Mouse (Mus musculus) testis, adult 2 months (tissue): ENCODE measurements around the gene Rbm41. TPM values are rescaled to one million over a fixed set of nuclear protein-coding genes. Genes with fewer than 3 reads are reported as not detected.

Experiments
- H3K27ac ChIP-seq: fragments of 200-500 bp; 2 replicates; pipeline ENCODE4 v1.5.1; 2012; ENCODE audit warnings: low read depth, low read length; ENCODE audit not compliant: control insufficient read depth, insufficient read depth
- H3K27me3 ChIP-seq: fragments of 200-500 bp; 2 replicates; pipeline ENCODE4 v1.6.1; 2012; ENCODE audit warnings: mild to moderate bottlenecking, low read length, moderate library complexity; ENCODE audit not compliant: control insufficient read depth, insufficient read depth
- H3K36me3 ChIP-seq: fragments of 200-500 bp; 2 replicates; pipeline ENCODE4 v1.6.1; 2012; ENCODE audit warnings: mild to moderate bottlenecking, low read length; ENCODE audit not compliant: control insufficient read depth, insufficient read depth
- H3K4me1 ChIP-seq: fragments of 200-500 bp; 2 replicates; pipeline ENCODE4 v1.6.1; 2012; ENCODE audit warnings: low read length; ENCODE audit not compliant: control insufficient read depth, insufficient read depth
- H3K4me3 ChIP-seq: fragments of 200-500 bp; 2 replicates; pipeline ENCODE4 v1.5.1; 2012; ENCODE audit warnings: low read depth, mild to moderate bottlenecking, low read length, moderate library complexity, mixed read lengths; ENCODE audit not compliant: control insufficient read depth
- CTCF ChIP-seq: fragments of 200-500 bp; IDR thresholded peaks from 2 replicates; pipeline ENCODE4 v1.5.1; 2012; ENCODE audit warnings: low read depth, mild to moderate bottlenecking, inconsistent platforms, low read length, moderate library complexity; ENCODE audit not compliant: control insufficient read depth, insufficient read depth, insufficient replicate concordance
- POLR2A ChIP-seq: fragments of 200-500 bp; IDR thresholded peaks from 2 replicates; pipeline ENCODE4 v1.6.1; 2012; ENCODE audit warnings: low read depth, mild to moderate bottlenecking, inconsistent platforms, low read length, moderate library complexity; ENCODE audit not compliant: control insufficient read depth
- polyA plus RNA-seq: library from polyadenylated mRNA; depleted of rRNA; stranded (reverse); fragments of >200 nt; gene quantifications from 2 replicates; pipeline ENCODE4 v1.2.3, GENCODE M21; 2012; rRNA removed

The Rbm41 gene
- polyA plus RNA-seq, 1 experiment: 0.35 TPM

DNA sequence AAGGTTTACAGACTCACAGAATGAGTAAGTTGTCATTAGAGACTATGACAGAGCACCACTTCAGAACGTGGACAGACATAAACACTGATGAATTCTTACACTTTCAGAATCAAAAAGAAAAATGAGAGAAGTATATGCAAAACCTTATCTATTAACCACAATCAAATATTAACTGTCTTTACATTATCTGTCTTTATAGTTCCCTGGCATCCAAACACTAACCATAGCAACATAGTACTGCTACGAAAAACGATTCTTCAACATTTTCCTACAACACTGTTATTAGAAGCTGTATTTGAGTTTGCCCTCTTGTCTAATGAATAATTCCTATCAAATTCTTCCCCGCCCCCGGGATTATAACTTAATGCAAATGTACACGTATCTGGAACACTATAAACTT lies 157.3 kb downstream of the Rbm41 start:
- Histone ChIP-seq H3K36me3 (no peaks in the 10 kb centered on the region), H3K27ac (no peak overlapping the region), H3K4me3 (no peak overlapping the region), H3K27me3 (no peaks in the 10 kb centered on the region), H3K4me1 (no peaks in the 10 kb centered on the region)
- TF ChIP-seq CTCF (no peak), POLR2A (no peak)

Other genes starting within 250 kb of the Rbm41 start
- not detected in 2 replicates for gene Ripply1, start 216.2 kb downstream of the Rbm41 start, polyA plus RNA-seq
- gene Cldn2, start 197.8 kb downstream of the Rbm41 start, polyA plus RNA-seq: 0.11 and 0.12 TPM in 2 replicates
- 1.1 and 1.4 TPM in 2 replicates for gene Morc4, start 126.9 kb downstream of the Rbm41 start, polyA plus RNA-seq
- 60.5 and 93.6 TPM in 2 replicates for gene Nup62cl, start 64.1 kb upstream of the Rbm41 start, polyA plus RNA-seq
- 0.28 and 0.30 TPM in 2 replicates for gene Pih1h3b, start 64.3 kb upstream of the Rbm41 start, polyA plus RNA-seq